Mouse (Mus musculus) CH12.LX (cell line): Measurements from ENCODE around the gene Crtc1. TPM values are rescaled to one million over a fixed set of nuclear protein-coding genes. Genes with fewer than 3 reads are reported as not detected.

Experiments used
- DNase-seq: peaks from one replicate; pipeline ENCODE4 v3.0.0-alpha.2; 2013; ENCODE audit errors: extremely low read depth
- H3K27ac ChIP-seq: 2 replicates; pipeline ENCODE4 v1.5.1; 2012; ENCODE audit warnings: low read depth, mild to moderate bottlenecking, control low read depth, moderate library complexity; ENCODE audit not compliant: insufficient read depth
- H3K27me3 ChIP-seq: replicated peaks from 2 replicates; pipeline ENCODE3; 2012; ENCODE audit warnings: inconsistent platforms
- H3K36me3 ChIP-seq, 2 experiments: replicated peaks in 1 of 2; 2 replicates each; pipeline versions ENCODE3 to v1.6.1; 2012; ENCODE audit warnings: inconsistent platforms in 1 of 2, low read length in 1 of 2, mild to moderate bottlenecking in 1 of 2, mixed read lengths in 1 of 2, moderate library complexity in 1 of 2; ENCODE audit not compliant: control insufficient read depth in 1 of 2, insufficient read depth in 1 of 2
- H3K4me1 ChIP-seq, 2 experiments: 2 replicates each; pipeline ENCODE4 v1.6.1; 2012; ENCODE audit warnings: inconsistent platforms in 1 of 2, moderate library complexity in 1 of 2; ENCODE audit not compliant: insufficient read depth in 2 of 2, control insufficient read depth in 1 of 2
- H3K4me2 ChIP-seq: 2 replicates; pipeline ENCODE4 v1.6.1; 2012; ENCODE audit warnings: low read depth, mild to moderate bottlenecking, control low read depth; ENCODE audit not compliant: poor library complexity, insufficient read depth, severe bottlenecking
- H3K4me3 ChIP-seq, 3 experiments: fragments of 150-350 bp in 1 of 3; sonication (generic) in 1 of 3; replicated peaks in 1 of 3; 2 replicates each; pipeline versions ENCODE3 to v1.5.1; 2011 to 2012; ENCODE audit warnings: low read depth in 2 of 3, low read length in 2 of 3, mild to moderate bottlenecking in 2 of 3, moderate library complexity in 2 of 3, control low read depth in 1 of 3, improper control_type of control experiment in 1 of 3, inconsistent platforms in 1 of 3, mixed read lengths in 1 of 3; ENCODE audit not compliant: poor library complexity in 1 of 3
- H3K79me2 ChIP-seq: replicated peaks from 2 replicates; pipeline ENCODE4 v1.6.1; 2012; ENCODE audit warnings: mild to moderate bottlenecking, moderate library complexity; ENCODE audit not compliant: control insufficient read depth, poor library complexity, insufficient read depth, severe bottlenecking; ENCODE audit errors: extremely low read depth
- H3K9ac ChIP-seq: 2 replicates; pipeline ENCODE4 v1.6.1; 2012; ENCODE audit warnings: low read depth, mild to moderate bottlenecking, control low read depth, moderate library complexity; ENCODE audit not compliant: insufficient read depth
- H3K9me3 ChIP-seq: replicated peaks from 2 replicates; pipeline ENCODE3; 2012; ENCODE audit warnings: low read length, inconsistent platforms, mixed read lengths
- BHLHE40 ChIP-seq: IDR thresholded peaks from 2 replicates; pipeline ENCODE4 v1.6.1; 2011; ENCODE audit warnings: mild to moderate bottlenecking, low read depth, low read length, improper control_type of control experiment
- CTCF ChIP-seq, 2 experiments: IDR thresholded peaks in 1 of 2; conservative IDR thresholded peaks in 1 of 2; 2 replicates each; pipeline ENCODE4 v1.5.1; 2011 to 2012; ENCODE audit warnings: low read depth in 2 of 2, low read length in 2 of 2, improper control_type of control experiment in 1 of 2, inconsistent platforms in 1 of 2, mild to moderate bottlenecking in 1 of 2, moderate library complexity in 1 of 2
- ELF1 ChIP-seq: IDR thresholded peaks from 2 replicates; pipeline ENCODE4 v1.6.1; 2014; ENCODE audit warnings: low read depth, mild to moderate bottlenecking, inconsistent platforms, low read length, improper control_type of control experiment
- EP300 ChIP-seq: IDR thresholded peaks from 2 replicates; pipeline ENCODE4 v1.6.1; 2011; ENCODE audit warnings: low read length, improper control_type of control experiment
- JUND ChIP-seq: conservative IDR thresholded peaks from 2 replicates; pipeline ENCODE4 v1.6.1; 2011; ENCODE audit warnings: low read depth, low read length, improper control_type of control experiment
- MAX ChIP-seq: IDR thresholded peaks from 2 replicates; pipeline ENCODE4 v1.6.1; 2011; ENCODE audit warnings: low read length, improper control_type of control experiment
- MAZ ChIP-seq: IDR thresholded peaks from 2 replicates; pipeline ENCODE4 v1.6.1; 2012; ENCODE audit warnings: low read depth, mild to moderate bottlenecking, inconsistent platforms, low read length, improper control_type of control experiment, moderate library complexity
- MEF2A ChIP-seq: IDR thresholded peaks from 2 replicates; pipeline ENCODE4 v1.6.1; 2014; ENCODE audit warnings: low read depth, mild to moderate bottlenecking, inconsistent platforms, low read length, improper control_type of control experiment, borderline replicate concordance
- MYC ChIP-seq: IDR thresholded peaks from 2 replicates; pipeline ENCODE4 v1.6.1; 2011; ENCODE audit warnings: low read depth, mild to moderate bottlenecking, improper control_type of control experiment, low read length
- POLR2A ChIP-seq: IDR thresholded peaks from 2 replicates; pipeline ENCODE4 v1.6.1; 2011; ENCODE audit warnings: low read depth, mild to moderate bottlenecking, improper control_type of control experiment, low read length
- POLR2AphosphoS2 ChIP-seq: IDR thresholded peaks from 2 replicates; pipeline ENCODE4 v1.6.1; 2011; ENCODE audit warnings: low read depth, low read length, improper control_type of control experiment
- RAD21 ChIP-seq: IDR thresholded peaks from 2 replicates; pipeline ENCODE4 v1.6.1; 2011; ENCODE audit warnings: low read depth, mild to moderate bottlenecking, low read length, improper control_type of control experiment, moderate library complexity
- SMC3 ChIP-seq: IDR thresholded peaks from 2 replicates; pipeline ENCODE4 v1.6.1; 2011; ENCODE audit warnings: low read depth, low read length, improper control_type of control experiment
- USF1 ChIP-seq: IDR thresholded peaks from 2 replicates; pipeline ENCODE4 v1.6.1; 2014; ENCODE audit warnings: low read depth, mild to moderate bottlenecking, inconsistent platforms, low read length, improper control_type of control experiment
- USF2 ChIP-seq: conservative IDR thresholded peaks from 2 replicates; pipeline ENCODE4 v1.6.1; 2011; ENCODE audit warnings: low read depth, low read length, improper control_type of control experiment
- dilution Hi-C: fragments of 300-500 bp; cut with MboI; formaldehyde crosslinking; loops from 2 replicates; pipeline ENCODE4 v1.14.3; 2020; ENCODE audit warnings: low sequenced_read_pairs; ENCODE audit not compliant: extremely low pct_unique_long_range_greater_than_20kb, extremely low pct_ligation_motif_present
- in situ Hi-C: fragments of 300-500 bp; cut with MboI; formaldehyde crosslinking; loops from 3 replicates; pipeline ENCODE4 v1.14.3; 2019; ENCODE audit warnings: low sequenced_read_pairs, low pct_ligation_motif_present, low pct_unique_long_range_greater_than_20kb, mixed read lengths
- polyA plus RNA-seq: library from polyadenylated mRNA; unstranded; fragments of >175 nt; gene quantifications from 2 replicates; pipeline ENCODE4 v1.2.1, GENCODE M21; 2012; ENCODE audit warnings: low read depth; ENCODE audit not compliant: insufficient read length
- total RNA-seq, 2 experiments: library from RNA; depleted of rRNA; stranded (reverse); fragments of 300-350 nt in 1 of 2; fragments of >200 nt in 1 of 2; gene quantifications; 2 replicates each; pipeline ENCODE4 v1.2.3; 2012 to 2014

Crtc1 gene
- total and polyA plus RNA-seq, 3 experiments, result 2.0 to 8.6 (median 2.2) TPM

GRCm38 (mm10) chr8:70417914-70418313, 21.5 kb downstream of the Crtc1 start:
- H3K4me1 ChIP-seq, result no peaks in the 10 kb centered on the region
- TF ChIP-seq EP300, result no peak
- TF ChIP-seq CTCF (conservative IDR thresholded peaks at IDR 0.05 in 1 of 2, IDR thresholded peaks at IDR 0.05 in 1 of 2; ENCODE audit: low read depth in 2 of 2, low read length in 2 of 2), result no peak
- no peak for TF ChIP-seq JUND
- no peak for TF ChIP-seq POLR2AphosphoS2
- TF ChIP-seq USF2, result no peak
- no peak for TF ChIP-seq ELF1
- TF ChIP-seq POLR2A, result no peak
- no peak for TF ChIP-seq MAX
- TF ChIP-seq MEF2A, result no peak
- no peak for TF ChIP-seq RAD21
- no peak for TF ChIP-seq USF1
- H3K27ac ChIP-seq, result no peak overlapping the region
- no peaks in the 10 kb centered on the region for H3K79me2 ChIP-seq
- no peak for DNase-seq
- no peaks in the 10 kb centered on the region for H3K9me3 ChIP-seq
- peaks cover 0 to 43% of the 10 kb centered on the region in 2 experiments for H3K36me3 ChIP-seq
- no peak overlapping the region for H3K4me2 ChIP-seq
- no peak overlapping the region for H3K9ac ChIP-seq
- dilution Hi-C loops, result no loop called here
- H3K27me3 ChIP-seq, result no peaks in the 10 kb centered on the region
- no peak overlapping the region for H3K4me3 ChIP-seq
- in situ Hi-C loops, result loop anchor here (10.0 kb wide), 1 partner anchor 87 kb away; the partner anchor contains the start of gene Rex1bd

- Histone ChIP-seq H3K9ac (no peak overlapping the region), H3K36me3 (peaks cover 0 to 43% of the 10 kb centered on the region in 2 experiments), H3K27ac (no peak overlapping the region)
- TF ChIP-seq MAZ, result no peak
- TF ChIP-seq BHLHE40, result no peak
- TF ChIP-seq, all 38 proteins: peak for 0
- in situ Hi-C loops, result loop anchor here (10.0 kb wide), 1 partner anchor 88 kb away; the partner anchor contains the start of gene Rex1bd
- H3K27me3 ChIP-seq, result no peaks in the 10 kb centered on the region
- dilution Hi-C loops, result no loop called here
- H3K4me1 ChIP-seq, result no peaks in the 10 kb centered on the region
- DNase-seq, result no peak
- no peak overlapping the region for H3K4me3 ChIP-seq
- no peak overlapping the region for H3K4me2 ChIP-seq
- H3K9me3 ChIP-seq, result no peaks in the 10 kb centered on the region
- H3K79me2 ChIP-seq, result no peaks in the 10 kb centered on the region
Observed at GRCm38 (mm10) chr8:70416941-70417340, 22.4 kb downstream of the Crtc1 start.

- Histone ChIP-seq H3K9me3 (no peaks in the 10 kb centered on the region), H3K79me2 (no peaks in the 10 kb centered on the region), H3K9ac (no peak overlapping the region), H3K27ac (no peak overlapping the region), H3K4me3 (no peak overlapping the region), H3K27me3 (no peaks in the 10 kb centered on the region), H3K4me1 (no peaks in the 10 kb centered on the region), H3K36me3 (peaks cover 0 to 41% of the 10 kb centered on the region in 2 experiments), H3K4me2 (no peak overlapping the region)
- TF ChIP-seq MYC (peak; percentile 76), BHLHE40 (0 out of 2 replicates have a peak, but pooled peaks have one; percentile 10), MEF2A (no peak), CTCF (conservative IDR thresholded peaks at IDR 0.05 in 1 of 2, IDR thresholded peaks at IDR 0.05 in 1 of 2; ENCODE audit: low read depth in 2 of 2, low read length in 2 of 2) (peak; percentile 61 to 82; a peak in 3 of 4 replicates), SMC3 (peak; percentile 77), MAX (peak; percentile 63; the same call in 1 of the 2 replicates), MAZ (no peak), RAD21 (peak; percentile 81)
- in situ Hi-C loops (loop anchor here (10.0 kb wide), 1 partner anchor 89 kb away; the partner anchor contains the start of gene Rex1bd), dilution Hi-C loops (no loop called here)
- DNase-seq, result peak; percentile 46
Observed at GRCm38 (mm10) chr8:70415540-70416451, 23.6 kb downstream of the Crtc1 start.
